Mouse (Mus musculus) spleen, adult 2 months (tissue): ENCODE measurements around the gene Casq2. TPM values are rescaled to one million over a fixed set of nuclear protein-coding genes. Genes with fewer than 3 reads are reported as not detected.

Experiments used
- DNase-seq, 2 experiments: peaks; one replicate each; pipeline versions ENCODE4 v3.0.0 to v3.0.0-alpha.2; 2012 to 2021; ENCODE audit warnings: low spot score in 2 of 2, low read depth in 1 of 2
- H3K27ac ChIP-seq: fragments of 200-500 bp; 2 replicates; pipeline ENCODE4 v1.5.1; 2012; ENCODE audit warnings: low read length, inconsistent platforms; ENCODE audit not compliant: insufficient read depth
- H3K27me3 ChIP-seq: fragments of 200-500 bp; 2 replicates; pipeline ENCODE4 v1.6.1; 2012; ENCODE audit warnings: mild to moderate bottlenecking, moderate library complexity, low read length, inconsistent platforms; ENCODE audit not compliant: control insufficient read depth, insufficient read depth
- H3K36me3 ChIP-seq: fragments of 200-500 bp; 2 replicates; pipeline ENCODE4 v1.6.1; 2012; ENCODE audit warnings: mild to moderate bottlenecking, low read length, inconsistent platforms; ENCODE audit not compliant: control insufficient read depth, insufficient read depth
- H3K4me1 ChIP-seq: fragments of 200-500 bp; 2 replicates; pipeline ENCODE4 v1.6.1; 2011; ENCODE audit warnings: inconsistent platforms; ENCODE audit not compliant: control insufficient read depth, insufficient read depth, insufficient read length
- H3K4me3 ChIP-seq: fragments of 200-500 bp; 2 replicates; pipeline ENCODE4 v1.5.1; 2011; ENCODE audit warnings: mild to moderate bottlenecking, inconsistent platforms; ENCODE audit not compliant: insufficient read depth, insufficient read length; ENCODE audit errors: extremely low read depth
- CTCF ChIP-seq: fragments of 200-500 bp; IDR thresholded peaks from 2 replicates; pipeline ENCODE4 v1.5.1; 2011; ENCODE audit warnings: mild to moderate bottlenecking, inconsistent platforms; ENCODE audit not compliant: insufficient read depth, insufficient read length, insufficient replicate concordance; ENCODE audit errors: extremely low read depth
- POLR2A ChIP-seq: fragments of 200-500 bp; IDR thresholded peaks from 2 replicates; pipeline ENCODE4 v1.6.1; 2011; ENCODE audit warnings: low read depth, low read length, inconsistent platforms
- WGBS: fragments of 180-500 bp; shearing (Covaris S2); methylation state at CpG from one replicate; pipeline ENCODE4 v1.1.7; 2018; 5-methylcytosine and 5-hydroxymethylcytosine counted together
- polyA plus RNA-seq: library from polyadenylated mRNA; depleted of rRNA; stranded (reverse); fragments of >200 nt; gene quantifications from 2 replicates; pipeline ENCODE4 v1.2.3, GENCODE M21; 2012

The Casq2 gene
- polyA plus RNA-seq, 1 experiment: 0.21 TPM

GRCm38 (mm10) chr3:102120947-102121346 is 34.7 kb downstream of the Casq2 start:
- no peak overlapping the region for H3K4me3 ChIP-seq
- H3K4me1 ChIP-seq: no peaks in the 10 kb centered on the region
- TF ChIP-seq POLR2A (no peak), CTCF (no peak)
- no peaks in the 10 kb centered on the region for H3K36me3 ChIP-seq
- no peak for DNase-seq
- H3K27me3 ChIP-seq: no peaks in the 10 kb centered on the region
- no peak overlapping the region for H3K27ac ChIP-seq

- TF ChIP-seq CTCF: no peak
- no peak for TF ChIP-seq POLR2A
Measured at GRCm38 (mm10) chr3:102122046-102122445, 35.8 kb downstream of the Casq2 start.

GRCm38 (mm10) chr3:102123654-102124053 is 37.4 kb downstream of the Casq2 start:
- DNase-seq: no peak
- Histone ChIP-seq H3K36me3 (no peaks in the 10 kb centered on the region), H3K4me3 (no peak overlapping the region), H3K27ac (no peak overlapping the region), H3K4me1 (no peaks in the 10 kb centered on the region), H3K27me3 (no peaks in the 10 kb centered on the region)
- TF ChIP-seq CTCF (no peak), POLR2A (no peak)
- 45% methylated on average over 6 of the region's 6 CpGs for WGBS

More at GRCm38 (mm10) chr3:102122046-102122445, 35.8 kb downstream of the Casq2 start:
- H3K4me1 ChIP-seq: no peaks in the 10 kb centered on the region
- H3K27me3 ChIP-seq: no peaks in the 10 kb centered on the region
- WGBS: 86% methylated on average over 7 of the region's 7 CpGs
- H3K36me3 ChIP-seq: no peaks in the 10 kb centered on the region
- no peak overlapping the region for H3K4me3 ChIP-seq
- H3K27ac ChIP-seq: no peak overlapping the region
- DNase-seq: no peak

- Histone ChIP-seq H3K27me3 (no peaks in the 10 kb centered on the region), H3K36me3 (no peaks in the 10 kb centered on the region), H3K4me1 (no peaks in the 10 kb centered on the region), H3K4me3 (no peak overlapping the region), H3K27ac (no peak overlapping the region)
- TF ChIP-seq POLR2A: no peak
- no peak for TF ChIP-seq CTCF
- WGBS: 89% methylated on average over 1 of the region's 1 CpGs
- DNase-seq: no peak
Measured at GRCm38 (mm10) chr3:102125546-102125945, 39.3 kb downstream of the Casq2 start.

- no peaks in the 10 kb centered on the region for H3K4me1 ChIP-seq
- DNase-seq: no peak
- no peak overlapping the region for H3K27ac ChIP-seq
- no peaks in the 10 kb centered on the region for H3K27me3 ChIP-seq
- 94% methylated on average over 2 of the region's 2 CpGs for WGBS
- no peaks in the 10 kb centered on the region for H3K36me3 ChIP-seq
- H3K4me3 ChIP-seq: no peak overlapping the region
- TF ChIP-seq POLR2A: no peak
- no peak for TF ChIP-seq CTCF
Measured at GRCm38 (mm10) chr3:102127114-102127513, 40.9 kb downstream of the Casq2 start.

GRCm38 (mm10) chr3:102128242-102128641 is 42.0 kb downstream of the Casq2 start:
- DNase-seq: no peak
- Histone ChIP-seq H3K27me3 (no peaks in the 10 kb centered on the region), H3K36me3 (no peaks in the 10 kb centered on the region), H3K4me1 (no peaks in the 10 kb centered on the region), H3K4me3 (no peak overlapping the region), H3K27ac (no peak overlapping the region)
- TF ChIP-seq POLR2A (no peak), CTCF (no peak)
- 76% methylated on average over 2 of the region's 2 CpGs for WGBS

- WGBS: 78% methylated on average over 6 of the region's 6 CpGs
- Histone ChIP-seq H3K36me3 (no peaks in the 10 kb centered on the region), H3K4me1 (no peaks in the 10 kb centered on the region), H3K27ac (no peak overlapping the region), H3K27me3 (no peaks in the 10 kb centered on the region), H3K4me3 (no peak overlapping the region)
- no peak for TF ChIP-seq POLR2A
- no peak for TF ChIP-seq CTCF
- no peak for DNase-seq
Measured at GRCm38 (mm10) chr3:102130478-102130877, 44.3 kb downstream of the Casq2 start.
